Mouse (Mus musculus) heart, postnatal 0 days (tissue): ENCODE data around the gene Sh2d3c. TPM values are rescaled to one million over a fixed set of nuclear protein-coding genes. Genes with fewer than 3 reads are reported as not detected.
A peak's percentile ranks its signal among the peaks of the same experiment; 100 is the strongest.

Experiments
- ATAC-seq: fragments of 200-750 bp; cut with Nextera tagmentation; 2 replicates; pipeline ENCODE4 v1.8.0; 2017; ENCODE audit warnings: low read depth, moderate number of reproducible peaks, moderate library complexity; ENCODE audit not compliant: insufficient read depth
- DNase-seq: peaks from one replicate; pipeline ENCODE4 v3.0.0-alpha.2; 2016; ENCODE audit warnings: low spot score
- H3K27ac ChIP-seq: fragments of 300-500 bp; sonication (generic); 2 replicates; pipeline ENCODE4 v1.5.1; 2014; ENCODE audit warnings: low read depth, mild to moderate bottlenecking
- H3K27me3 ChIP-seq: fragments of 300-500 bp; sonication (generic); 2 replicates; pipeline ENCODE4 v1.6.1; 2014; ENCODE audit warnings: low read length, mixed read lengths; ENCODE audit not compliant: control insufficient read depth, insufficient read depth
- H3K36me3 ChIP-seq: fragments of 300-500 bp; sonication (generic); replicated peaks from 2 replicates; pipeline ENCODE4 v1.6.1; 2014; ENCODE audit warnings: low read length, mixed read lengths; ENCODE audit not compliant: control insufficient read depth, insufficient read depth
- H3K4me1 ChIP-seq: fragments of 300-500 bp; sonication (generic); 2 replicates; pipeline ENCODE4 v1.6.1; 2014; ENCODE audit warnings: antibody characterized with exemption; ENCODE audit not compliant: control insufficient read depth, insufficient read depth
- H3K4me2 ChIP-seq: fragments of 300-500 bp; sonication (generic); 2 replicates; pipeline ENCODE4 v1.6.1; 2014; ENCODE audit warnings: low read depth, mild to moderate bottlenecking, low read length, moderate library complexity
- H3K4me3 ChIP-seq: fragments of 300-500 bp; sonication (generic); 2 replicates; pipeline ENCODE4 v1.5.1; 2014; ENCODE audit warnings: low read depth, low read length
- H3K9ac ChIP-seq: fragments of 300-500 bp; sonication (generic); replicated peaks from 2 replicates; pipeline ENCODE4 v1.6.1; 2014; ENCODE audit warnings: low read depth, low read length, mixed read lengths
- H3K9me3 ChIP-seq: fragments of 300-500 bp; sonication (generic); replicated peaks from 2 replicates; pipeline ENCODE4 v1.6.1; 2016; ENCODE audit warnings: low read length; ENCODE audit not compliant: control insufficient read depth
- CTCF ChIP-seq: IDR thresholded peaks from 2 replicates; pipeline ENCODE4 v1.5.1; 2016; ENCODE audit warnings: antibody characterized with exemption, control low read depth, low read depth
- EP300 ChIP-seq: IDR thresholded peaks from 2 replicates; pipeline ENCODE4 v1.6.1; 2016; ENCODE audit warnings: antibody characterized with exemption, low read depth
- WGBS: fragments of 180-500 bp; shearing (Covaris S2); extraction: QIAGEN DNeasy Blood & Tissue Kit; methylation state at CpG from one replicate; pipeline ENCODE4 v1.1.7; 2014; 5-methylcytosine and 5-hydroxymethylcytosine counted together
- polyA plus RNA-seq: library from polyadenylated mRNA; unstranded; fragments of >200 nt; fragmentation: Nextera tagmentation; extraction: Ambion mirVana; gene quantifications from 2 replicates; pipeline ENCODE4 v1.2.1, GENCODE M21; 2015
- total RNA-seq: library from RNA; depleted of rRNA; stranded (reverse); fragments of >200 nt; gene quantifications from 2 replicates; pipeline ENCODE4 v1.2.3, GENCODE M21; 2014; ENCODE audit warnings: low replicate concordance

The Sh2d3c gene
- total and polyA plus RNA-seq, 2 experiments from 2014 or later: 17.0 to 24.2 TPM

DNA sequence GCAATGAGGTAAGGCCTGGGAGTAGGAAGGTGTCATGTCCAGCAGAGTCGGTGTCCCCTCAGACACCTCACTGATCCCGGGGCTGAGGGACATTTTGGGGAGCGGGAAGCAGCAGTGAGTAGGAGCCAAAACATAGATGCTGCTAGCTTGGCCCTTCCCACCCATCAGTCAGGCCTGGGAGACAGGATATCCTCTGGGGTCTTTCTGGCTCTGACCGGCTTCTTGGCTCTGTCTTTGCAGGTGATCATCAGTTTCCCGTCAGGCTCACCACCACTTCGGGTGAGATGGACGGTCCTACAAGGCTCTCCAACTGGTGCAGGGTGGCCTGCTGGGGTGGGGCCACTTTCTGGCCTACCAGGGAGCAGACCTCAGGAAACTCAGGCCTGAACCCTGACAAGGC is 43.2 kb upstream of the Sh2d3c start:
- H3K9me3 ChIP-seq: no peaks in the 10 kb centered on the region
- peaks cover 11% of the 10 kb centered on the region; the same call in 1 of the 2 replicates for H3K4me1 ChIP-seq
- no peaks in the 10 kb centered on the region for H3K27me3 ChIP-seq
- ATAC-seq (no peak), DNase-seq (no peak)
- WGBS: 82% methylated on average over 7 of the region's 7 CpGs
- peaks cover 80% of the 10 kb centered on the region for H3K36me3 ChIP-seq
- no peak overlapping the region for H3K4me3 ChIP-seq
- H3K4me2 ChIP-seq: no peak overlapping the region
- H3K9ac ChIP-seq: no peak overlapping the region
- no peak for TF ChIP-seq CTCF
- no peak for TF ChIP-seq EP300
- H3K27ac ChIP-seq: no peak overlapping the region

DNA sequence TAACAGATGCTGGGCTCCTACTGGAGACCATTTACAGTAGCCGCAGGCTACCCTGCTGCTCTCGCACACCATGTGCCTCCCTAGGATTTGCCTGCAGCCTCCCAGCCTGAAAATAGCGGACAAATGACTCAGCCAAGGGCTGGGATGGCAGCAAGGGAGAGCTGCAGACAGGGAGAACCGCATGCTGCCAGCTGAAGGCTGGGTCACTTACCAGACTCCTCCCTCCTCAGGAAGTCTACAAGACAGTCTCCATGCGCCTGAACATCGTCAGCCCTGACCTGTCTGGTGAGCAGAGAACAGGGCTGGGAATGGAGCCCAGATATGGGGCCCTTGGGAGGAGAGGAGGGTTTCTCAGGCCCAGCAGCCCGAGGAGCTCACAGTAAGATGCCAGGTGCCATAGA is 40.8 kb upstream of the Sh2d3c start:
- Histone ChIP-seq H3K4me3 (no peak overlapping the region), H3K36me3 (peaks cover 77% of the 10 kb centered on the region), H3K4me2 (no peak overlapping the region), H3K9ac (no peak overlapping the region), H3K9me3 (no peaks in the 10 kb centered on the region), H3K27ac (no peak overlapping the region), H3K4me1 (peaks cover 11% of the 10 kb centered on the region; the same call in 1 of the 2 replicates), H3K27me3 (no peaks in the 10 kb centered on the region)
- ATAC-seq: peak; percentile 53
- no peak for TF ChIP-seq EP300
- TF ChIP-seq CTCF: no peak
- peak; percentile 55 for DNase-seq
- 23% methylated on average over 7 of the region's 7 CpGs for WGBS

- Histone ChIP-seq H3K4me3 (no peak overlapping the region), H3K9ac (no peak overlapping the region), H3K27me3 (no peaks in the 10 kb centered on the region), H3K9me3 (no peaks in the 10 kb centered on the region), H3K27ac (no peak overlapping the region), H3K36me3 (peaks cover 80% of the 10 kb centered on the region), H3K4me2 (no peak overlapping the region), H3K4me1 (peaks cover 11% of the 10 kb centered on the region; the same call in 1 of the 2 replicates)
- WGBS: 87% methylated on average over 19 of the region's 19 CpGs
- DNase-seq: no peak
- ATAC-seq: no peak
- TF ChIP-seq CTCF (no peak), EP300 (no peak)
Observed at GRCm38 (mm10) chr2:32680961-32681650, 39.7 kb upstream of the Sh2d3c start.

- H3K9me3 ChIP-seq: no peaks in the 10 kb centered on the region
- H3K27me3 ChIP-seq: no peaks in the 10 kb centered on the region
- H3K4me2 ChIP-seq: no peak overlapping the region
- no peak overlapping the region for H3K4me3 ChIP-seq
- H3K36me3 ChIP-seq: peaks cover 84% of the 10 kb centered on the region
- H3K27ac ChIP-seq: no peak overlapping the region
- H3K4me1 ChIP-seq: peaks cover 11% of the 10 kb centered on the region; the same call in 1 of the 2 replicates
- TF ChIP-seq CTCF (no peak), EP300 (no peak)
- DNase-seq (no peak), ATAC-seq (no peak)
- 68% methylated on average over 6 of the region's 6 CpGs for WGBS
- no peak overlapping the region for H3K9ac ChIP-seq
Observed at GRCm38 (mm10) chr2:32681754-32682153, 39.1 kb upstream of the Sh2d3c start.

DNA sequence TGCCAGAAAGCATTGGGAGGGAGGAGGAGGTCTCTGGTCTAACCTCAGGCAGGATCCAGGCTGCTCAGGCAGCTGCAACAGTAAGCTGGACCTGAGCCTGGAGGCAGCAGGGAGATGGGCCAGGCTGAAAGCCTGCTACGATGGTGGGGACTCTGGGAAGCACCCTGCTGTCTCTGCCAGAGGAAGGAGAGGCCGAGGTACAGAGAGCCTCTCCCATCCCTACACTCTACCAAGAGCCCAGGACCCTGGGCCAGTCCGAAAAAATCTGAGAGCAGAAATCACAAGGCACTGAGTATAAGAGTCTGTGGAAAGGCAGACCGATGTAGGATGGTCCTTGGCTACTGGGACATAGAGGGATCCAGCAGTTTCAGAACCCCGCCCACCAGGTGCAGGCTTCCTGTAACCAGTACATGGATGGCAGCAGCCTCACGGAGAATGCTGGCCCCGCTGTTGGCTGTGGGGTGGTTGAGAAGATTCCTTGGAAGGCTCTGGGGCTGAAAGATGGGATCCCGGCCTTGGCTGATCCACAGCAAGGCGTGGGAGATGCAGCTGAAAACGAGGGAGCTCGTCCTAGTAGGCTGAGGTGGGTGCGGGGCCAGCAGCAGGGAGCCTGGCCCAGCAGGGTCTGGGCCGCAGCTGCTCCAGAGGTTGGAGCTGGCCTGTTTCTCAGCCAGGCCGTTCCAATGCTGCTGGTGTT is 38.0 kb upstream of the Sh2d3c start:
- Histone ChIP-seq H3K4me3 (no peak overlapping the region), H3K4me1 (peaks cover 11% of the 10 kb centered on the region; the same call in 1 of the 2 replicates), H3K4me2 (no peak overlapping the region), H3K9me3 (no peaks in the 10 kb centered on the region), H3K27me3 (no peaks in the 10 kb centered on the region), H3K27ac (no peak overlapping the region; the same call in 1 of the 2 replicates), H3K9ac (no peak overlapping the region), H3K36me3 (peaks cover 76% of the 10 kb centered on the region)
- ATAC-seq: no peak
- no peak for DNase-seq
- WGBS: 75% methylated on average over 14 of the region's 14 CpGs
- TF ChIP-seq CTCF (no peak), EP300 (no peak)
